Mouse (Mus musculus) intestine, postnatal 0 days (tissue): ENCODE measurements around the gene Lgalsl. TPM values are rescaled to one million over a fixed set of nuclear protein-coding genes. Genes with fewer than 3 reads are reported as not detected.

Source experiments
- ATAC-seq: fragments of 200-750 bp; cut with Nextera tagmentation; 2 replicates; pipeline ENCODE4 v1.8.0; 2017; ENCODE audit warnings: mild to moderate bottlenecking, moderate TSS enrichment, moderate library complexity
- H3K27ac ChIP-seq: fragments of 300-500 bp; sonication (generic); 2 replicates; pipeline ENCODE4 v1.5.1; 2014; ENCODE audit warnings: mild to moderate bottlenecking, low read depth, low read length, moderate library complexity
- H3K27me3 ChIP-seq: fragments of 300-500 bp; sonication (generic); replicated peaks from 2 replicates; pipeline ENCODE4 v1.6.1; 2014; ENCODE audit warnings: low read length, mixed read lengths; ENCODE audit not compliant: control insufficient read depth, insufficient read depth
- H3K36me3 ChIP-seq: fragments of 300-500 bp; sonication (generic); 2 replicates; pipeline ENCODE4 v1.6.1; 2014; ENCODE audit warnings: mild to moderate bottlenecking, moderate library complexity; ENCODE audit not compliant: control insufficient read depth, insufficient read depth
- H3K4me1 ChIP-seq: fragments of 300-500 bp; sonication (generic); replicated peaks from 2 replicates; pipeline ENCODE4 v1.6.1; 2014; ENCODE audit warnings: antibody characterized with exemption, low read length, mixed read lengths; ENCODE audit not compliant: control insufficient read depth, insufficient read depth
- H3K4me2 ChIP-seq: fragments of 300-500 bp; sonication (generic); replicated peaks from 2 replicates; pipeline ENCODE4 v1.6.1; 2014; ENCODE audit warnings: low read depth, mild to moderate bottlenecking, moderate library complexity
- H3K4me3 ChIP-seq: fragments of 300-500 bp; sonication (generic); 2 replicates; pipeline ENCODE4 v1.5.1; 2014; ENCODE audit warnings: low read depth, low read length
- H3K9ac ChIP-seq: fragments of 300-500 bp; sonication (generic); 2 replicates; pipeline ENCODE4 v1.6.1; 2014; ENCODE audit warnings: mild to moderate bottlenecking, low read depth, low read length
- H3K9me3 ChIP-seq: fragments of 300-500 bp; sonication (generic); 2 replicates; pipeline ENCODE4 v1.6.1; 2016; ENCODE audit warnings: mixed run types; ENCODE audit not compliant: control insufficient read depth
- CTCF ChIP-seq: sonication (generic); IDR thresholded peaks from 2 replicates; pipeline ENCODE4 v1.5.1; 2016; ENCODE audit warnings: low read depth, mild to moderate bottlenecking, control low read depth, antibody characterized with exemption, moderate library complexity
- WGBS: fragments of 180-500 bp; shearing (Covaris S2); extraction: QIAGEN DNeasy Blood & Tissue Kit; methylation state at CpG from one replicate; pipeline ENCODE4 v1.1.7; 2014; 5-methylcytosine and 5-hydroxymethylcytosine counted together
- polyA plus RNA-seq: library from polyadenylated mRNA; unstranded; fragments of >200 nt; fragmentation: Nextera tagmentation; extraction: Ambion mirVana; gene quantifications from 2 replicates; pipeline ENCODE4 v1.2.1, GENCODE M21; 2015

The Lgalsl gene
- polyA plus RNA-seq, 1 experiment from 2014 or later, result 16.5 TPM

- no peak for ATAC-seq
- no peak overlapping the region for H3K4me2 ChIP-seq
- WGBS, result 40% methylated on average over 2 of the region's 2 CpGs
Measured at GRCm38 (mm10) chr11:20795466-20795865, 35.4 kb downstream of the Lgalsl start.

GRCm38 (mm10) chr11:20794913-20795254 is 36.0 kb downstream of the Lgalsl start:
- Histone ChIP-seq H3K4me1 (0 out of 2 replicates have a peak, but pooled peaks cover 6% of the 10 kb centered on the region), H3K4me2 (no peak overlapping the region), H3K9me3 (no peaks in the 10 kb centered on the region), H3K9ac (no peak overlapping the region), H3K27ac (no peak overlapping the region), H3K36me3 (no peaks in the 10 kb centered on the region), H3K4me3 (no peak overlapping the region), H3K27me3 (no peaks in the 10 kb centered on the region)
- 40% methylated on average over 11 of the region's 11 CpGs for WGBS
- no peak for ATAC-seq
- TF ChIP-seq CTCF, result no peak

More at GRCm38 (mm10) chr11:20795466-20795865, 35.4 kb downstream of the Lgalsl start:
- Histone ChIP-seq H3K4me3 (no peak overlapping the region), H3K9ac (no peak overlapping the region), H3K27me3 (no peaks in the 10 kb centered on the region), H3K27ac (no peak overlapping the region), H3K4me1 (0 out of 2 replicates have a peak, but pooled peaks cover 6% of the 10 kb centered on the region), H3K36me3 (no peaks in the 10 kb centered on the region), H3K9me3 (no peaks in the 10 kb centered on the region)
- TF ChIP-seq CTCF, result no peak

- no peaks in the 10 kb centered on the region for H3K9me3 ChIP-seq
- H3K4me1 ChIP-seq, result 0 out of 2 replicates have a peak, but pooled peaks cover 6% of the 10 kb centered on the region
- no peak overlapping the region for H3K9ac ChIP-seq
- ATAC-seq, result peak; percentile 75
- H3K36me3 ChIP-seq, result no peaks in the 10 kb centered on the region
- H3K27me3 ChIP-seq, result no peaks in the 10 kb centered on the region
- no peak overlapping the region for H3K27ac ChIP-seq
- no peak overlapping the region for H3K4me2 ChIP-seq
- WGBS, result 37% methylated on average over 10 of the region's 10 CpGs
- peak; percentile 91 for TF ChIP-seq CTCF
- no peak overlapping the region for H3K4me3 ChIP-seq
Measured at GRCm38 (mm10) chr11:20794196-20794912, 36.5 kb downstream of the Lgalsl start.

GRCm38 (mm10) chr11:20793676-20794075 is 37.2 kb downstream of the Lgalsl start:
- H3K4me2 ChIP-seq, result no peak overlapping the region
- no peak for TF ChIP-seq CTCF
- no peak for ATAC-seq
- 79% methylated on average over 4 of the region's 4 CpGs for WGBS
- no peak overlapping the region for H3K9ac ChIP-seq
- H3K27me3 ChIP-seq, result no peaks in the 10 kb centered on the region
- H3K36me3 ChIP-seq, result no peaks in the 10 kb centered on the region
- no peaks in the 10 kb centered on the region for H3K9me3 ChIP-seq
- 0 out of 2 replicates have a peak, but pooled peaks cover 6% of the 10 kb centered on the region for H3K4me1 ChIP-seq
- H3K27ac ChIP-seq, result no peak overlapping the region
- no peak overlapping the region for H3K4me3 ChIP-seq

- Histone ChIP-seq H3K36me3 (no peaks in the 10 kb centered on the region), H3K27ac (no peak overlapping the region), H3K4me1 (0 out of 2 replicates have a peak, but pooled peaks cover 6% of the 10 kb centered on the region), H3K27me3 (no peaks in the 10 kb centered on the region), H3K9ac (no peak overlapping the region), H3K9me3 (no peaks in the 10 kb centered on the region), H3K4me3 (no peak overlapping the region), H3K4me2 (no peak overlapping the region)
- no peak for TF ChIP-seq CTCF
- 79% methylated on average over 3 of the region's 3 CpGs for WGBS
- no peak for ATAC-seq
Measured at GRCm38 (mm10) chr11:20792667-20793066, 38.2 kb downstream of the Lgalsl start.

- WGBS, result 47% methylated on average over 2 of the region's 2 CpGs
- ATAC-seq, result peak; percentile 63
- no peaks in the 10 kb centered on the region for H3K27me3 ChIP-seq
Measured at GRCm38 (mm10) chr11:20791334-20791733, 39.5 kb downstream of the Lgalsl start.

More at GRCm38 (mm10) chr11:20791334-20791733, 39.5 kb downstream of the Lgalsl start:
- H3K9ac ChIP-seq, result no peak overlapping the region
- TF ChIP-seq CTCF, result no peak
- no peak overlapping the region for H3K4me3 ChIP-seq
- H3K36me3 ChIP-seq, result no peaks in the 10 kb centered on the region
- peak overlapping the region; percentile 28; the same call in 1 of the 2 replicates for H3K27ac ChIP-seq
- H3K4me2 ChIP-seq, result no peak overlapping the region
- H3K9me3 ChIP-seq, result no peaks in the 10 kb centered on the region
- 0 out of 2 replicates have a peak, but pooled peaks cover 6% of the 10 kb centered on the region for H3K4me1 ChIP-seq
